ENCODE assay signal across 8 mouse cellular contexts in genomic region chr4:133257230-133257629, GRCm38 (mm10). TPM values are rescaled to one million over a fixed set of nuclear protein-coding genes. Genes with fewer than 3 reads are reported as not detected.
DNase-seq lines count a peak whose midpoint lies in the region; ATAC-seq and TF ChIP-seq lines count a peak whose summit lies in the region.
"Had no signal": no experiment of that assay in that cellular context is flagged by ENCODE, and none has a peak within 500 bp of the region (broad histone marks: within the 10 kb centered on the region; RNA-seq: fewer than 3 reads in every experiment).

No protein-coding gene starts in this region.

- ATAC-seq in lung, embryonic 15.5 days (ENCODE audit: borderline replicate concordance, extremely low read depth, low FRiP score, low TSS enrichment), result no peak
- peak; percentile 54 for ATAC-seq in intestine, postnatal 0 days
- ATAC-seq in limb, embryonic 12.5 days (ENCODE audit: insufficient number of reproducible peaks, insufficient read depth, low FRiP score, low TSS enrichment, low read depth), result no peak
- ATAC-seq in stomach, postnatal 0 days (ENCODE audit: low FRiP score, low TSS enrichment), result peak; percentile 62

- H3K4me2 ChIP-seq in lung, embryonic 15.5 days, result peak overlapping the region; percentile 54
- H3K4me2 ChIP-seq in intestine, postnatal 0 days (replicated peaks; ENCODE audit: low read depth), result peak overlapping the region; percentile 50
- H3K4me2 ChIP-seq in limb, embryonic 12.5 days, result peak overlapping the region; percentile 27; the same call in 1 of the 2 replicates
- peak overlapping the region; percentile 34; the same call in 1 of the 2 replicates for H3K4me2 ChIP-seq in stomach, postnatal 0 days (replicated peaks; ENCODE audit: low read depth)

- H3K27ac ChIP-seq in lung, embryonic 15.5 days, result no peak overlapping the region
- H3K27ac ChIP-seq in intestine, postnatal 0 days (ENCODE audit: low read depth, low read length), result no peak overlapping the region
- H3K27ac ChIP-seq in limb, embryonic 12.5 days, result no peak overlapping the region
- peak overlapping the region; percentile 56 for H3K27ac ChIP-seq in stomach, postnatal 0 days (replicated peaks)

- no peaks in the 10 kb centered on the region for H3K36me3 ChIP-seq in lung, embryonic 15.5 days
- no peaks in the 10 kb centered on the region for H3K36me3 ChIP-seq in intestine, postnatal 0 days (ENCODE audit: control insufficient read depth, insufficient read depth)
- H3K36me3 ChIP-seq in limb, embryonic 12.5 days, result no peaks in the 10 kb centered on the region
- H3K36me3 ChIP-seq in stomach, postnatal 0 days (ENCODE audit: control insufficient read depth, insufficient read depth, low read length), result no peaks in the 10 kb centered on the region; the same call in 1 of the 2 replicates

- TF ChIP-seq CTCF in intestine, postnatal 0 days (IDR thresholded peaks at IDR 0.05; ENCODE audit: low read depth), result no peak
- no peak for TF ChIP-seq CTCF in stomach, postnatal 0 days (IDR thresholded peaks at IDR 0.05; ENCODE audit: low read depth)

- H3K4me3 ChIP-seq in lung, embryonic 15.5 days, result no peak overlapping the region
- H3K4me3 ChIP-seq in intestine, postnatal 0 days (ENCODE audit: low read depth, low read length), result peak overlapping the region; percentile 11; the same call in 1 of the 2 replicates
- H3K4me3 ChIP-seq in limb, embryonic 12.5 days (replicated peaks), result 0 out of 2 replicates have a peak overlapping the region, but pooled peaks have one; percentile 3
- no peak overlapping the region for H3K4me3 ChIP-seq in stomach, postnatal 0 days (ENCODE audit: low read depth, low read length)
- H3K4me3 ChIP-seq: megakaryocyte, embryonic 14.5 days had no signal

- no peak for TF ChIP-seq EP300 in stomach, postnatal 0 days (optimal IDR thresholded peaks at IDR 0.05)

- H3K27me3 ChIP-seq in lung, embryonic 15.5 days, result peaks cover 38% of the 10 kb centered on the region
- 0 out of 2 replicates have a peak, but pooled peaks cover 4% of the 10 kb centered on the region for H3K27me3 ChIP-seq in intestine, postnatal 0 days (replicated peaks; ENCODE audit: control insufficient read depth, insufficient read depth, low read length)
- peaks cover 63% of the 10 kb centered on the region for H3K27me3 ChIP-seq in limb, embryonic 12.5 days
- no peaks in the 10 kb centered on the region for H3K27me3 ChIP-seq in stomach, postnatal 0 days (ENCODE audit: control insufficient read depth, insufficient read depth, low read length)

- no peaks in the 10 kb centered on the region for H3K9me3 ChIP-seq in lung, embryonic 15.5 days
- H3K9me3 ChIP-seq in intestine, postnatal 0 days (ENCODE audit: control insufficient read depth), result no peaks in the 10 kb centered on the region
- no peaks in the 10 kb centered on the region for H3K9me3 ChIP-seq in limb, embryonic 12.5 days
- no peaks in the 10 kb centered on the region for H3K9me3 ChIP-seq in stomach, postnatal 0 days (ENCODE audit: control insufficient read depth, low read length)
- H3K9me3 ChIP-seq: megakaryocyte, embryonic 14.5 days had no signal

- H3K9ac ChIP-seq in lung, embryonic 15.5 days, result no peak overlapping the region
- H3K9ac ChIP-seq in intestine, postnatal 0 days (ENCODE audit: low read depth, low read length), result no peak overlapping the region
- H3K9ac ChIP-seq in limb, embryonic 12.5 days (replicated peaks), result peak overlapping the region; percentile 40; the same call in 1 of the 2 replicates
- peak overlapping the region; percentile 4; the same call in 1 of the 2 replicates for H3K9ac ChIP-seq in stomach, postnatal 0 days (ENCODE audit: low read length)

- no peak for DNase-seq in lung, postnatal 14 days
- peak; percentile 82 for DNase-seq in stomach, postnatal 0 days (ENCODE audit: low spot score)
- no peak for DNase-seq in embryo, embryonic 10 days (ENCODE audit: low spot score)
- DNase-seq in cerebellum, adult 11-12 months, result no peak

- WGBS in lung, embryonic 15.5 days, result 20% methylated on average over 10 of the region's 12 CpGs
- WGBS in intestine, postnatal 0 days, result 38% methylated on average over 12 of the region's 12 CpGs
- WGBS in limb, embryonic 12.5 days, result 26% methylated on average over 12 of the region's 12 CpGs
- 31% methylated on average over 11 of the region's 12 CpGs for WGBS in stomach, postnatal 0 days

- H3K4me1 ChIP-seq in lung, embryonic 15.5 days, result peaks cover 5% of the 10 kb centered on the region; the same call in 1 of the 2 replicates
- H3K4me1 ChIP-seq in intestine, postnatal 0 days (replicated peaks; ENCODE audit: control insufficient read depth, insufficient read depth, low read length), result peaks cover 3% of the 10 kb centered on the region; the same call in 1 of the 2 replicates
- peaks cover 10% of the 10 kb centered on the region for H3K4me1 ChIP-seq in limb, embryonic 12.5 days (replicated peaks)
- no peaks in the 10 kb centered on the region for H3K4me1 ChIP-seq in stomach, postnatal 0 days (replicated peaks; ENCODE audit: control insufficient read depth, insufficient read depth)

RNA-seq across cellular contexts. Expression of gene Sytl1, which starts 5.7 kb away (rescaled TPM):
- polyA plus RNA-seq in lung, embryonic 15.5 days (2015; fragmentation: Nextera tagmentation; extraction: Ambion mirVana), result 1.1 and 2.1 TPM in 2 replicates
- 1.6 and 1.8 TPM in 2 replicates for polyA plus RNA-seq in intestine, postnatal 0 days (2015; fragmentation: Nextera tagmentation; extraction: Ambion mirVana)
- polyA plus RNA-seq in limb, embryonic 12.5 days (2016; fragmentation: Nextera tagmentation; extraction: Ambion mirVana), result 3.8 and 4.1 TPM in 2 replicates
- 93.5 and 109 TPM in 2 replicates for polyA plus RNA-seq in stomach, postnatal 0 days (2015; fragmentation: Nextera tagmentation; extraction: Ambion mirVana)

RNA-seq across cellular contexts. Expression of gene Map3k6, which starts 16.6 kb away (rescaled TPM):
- 3.0 and 3.1 TPM in 2 replicates for polyA plus RNA-seq in lung, embryonic 15.5 days (2015; fragmentation: Nextera tagmentation; extraction: Ambion mirVana)
- polyA plus RNA-seq in intestine, postnatal 0 days (2015; fragmentation: Nextera tagmentation; extraction: Ambion mirVana), result 1.8 TPM in 2 replicates
- 2.3 and 2.9 TPM in 2 replicates for polyA plus RNA-seq in limb, embryonic 12.5 days (2016; fragmentation: Nextera tagmentation; extraction: Ambion mirVana)
- polyA plus RNA-seq in stomach, postnatal 0 days (2015; fragmentation: Nextera tagmentation; extraction: Ambion mirVana), result 17.6 and 21.5 TPM in 2 replicates

RNA-seq across cellular contexts. Expression of gene Tmem222, which starts 20.4 kb away (rescaled TPM):
- 79.8 and 81.9 TPM in 2 replicates for polyA plus RNA-seq in lung, embryonic 15.5 days (2015; fragmentation: Nextera tagmentation; extraction: Ambion mirVana)
- polyA plus RNA-seq in intestine, postnatal 0 days (2015; fragmentation: Nextera tagmentation; extraction: Ambion mirVana), result 52.1 and 52.8 TPM in 2 replicates
- 81.4 and 85.3 TPM in 2 replicates for polyA plus RNA-seq in limb, embryonic 12.5 days (2016; fragmentation: Nextera tagmentation; extraction: Ambion mirVana)
- 51.4 and 53.9 TPM in 2 replicates for polyA plus RNA-seq in stomach, postnatal 0 days (2015; fragmentation: Nextera tagmentation; extraction: Ambion mirVana)

RNA-seq across cellular contexts. Expression of gene Gpr3, which starts 44.9 kb away (rescaled TPM):
- polyA plus RNA-seq in lung, embryonic 15.5 days (2015; fragmentation: Nextera tagmentation; extraction: Ambion mirVana), result 0.10 TPM in 1 of 2 replicates, not detected in the other
- polyA plus RNA-seq in intestine, postnatal 0 days (2015; fragmentation: Nextera tagmentation; extraction: Ambion mirVana), result 0.05 TPM in 1 of 2 replicates, not detected in the other
- 0.24 and 0.58 TPM in 2 replicates for polyA plus RNA-seq in limb, embryonic 12.5 days (2016; fragmentation: Nextera tagmentation; extraction: Ambion mirVana)
- 0.11 and 0.19 TPM in 2 replicates for polyA plus RNA-seq in stomach, postnatal 0 days (2015; fragmentation: Nextera tagmentation; extraction: Ambion mirVana)

RNA-seq across cellular contexts. Expression of gene Cd164l2, which starts 45.3 kb away (rescaled TPM):
- polyA plus RNA-seq in lung, embryonic 15.5 days (2015; fragmentation: Nextera tagmentation; extraction: Ambion mirVana), result 8.2 and 8.5 TPM in 2 replicates
- polyA plus RNA-seq in intestine, postnatal 0 days (2015; fragmentation: Nextera tagmentation; extraction: Ambion mirVana), result 0.58 and 0.94 TPM in 2 replicates
- polyA plus RNA-seq in limb, embryonic 12.5 days (2016; fragmentation: Nextera tagmentation; extraction: Ambion mirVana), result 3.2 and 4.6 TPM in 2 replicates
- polyA plus RNA-seq in stomach, postnatal 0 days (2015; fragmentation: Nextera tagmentation; extraction: Ambion mirVana), result 5.3 and 6.5 TPM in 2 replicates

Comparison
In these comparisons a context has a peak if more than half of its experiments do, and no peak if none do; other contexts are left out.
1. ATAC-seq: peak in intestine, postnatal 0 days (single experiment) and stomach, postnatal 0 days (single experiment); none in lung, embryonic 15.5 days (single experiment) and limb, embryonic 12.5 days (single experiment).
2. H3K4me3 ChIP-seq: peak in intestine, postnatal 0 days (single experiment) and limb, embryonic 12.5 days (single experiment); none in lung, embryonic 15.5 days (single experiment) and stomach, postnatal 0 days (single experiment).
3. H3K9ac ChIP-seq: peak in limb, embryonic 12.5 days (single experiment) and stomach, postnatal 0 days (single experiment); none in lung, embryonic 15.5 days (single experiment) and intestine, postnatal 0 days (single experiment).
4. RNA of gene Sytl1, which starts 5.7 kb away (polyA plus RNA-seq): 93.5 to 109 TPM in stomach, postnatal 0 days; 3.8 to 4.1 TPM in limb, embryonic 12.5 days, 1.1 to 2.1 TPM in lung, embryonic 15.5 days and 1.6 to 1.8 TPM in intestine, postnatal 0 days; every median in the first group is over 10 times any median in the second.
5. Peak in every context shown above with its lines, with median percentiles within 50 percentile points of each other: H3K4me2 ChIP-seq.